Mouse (Mus musculus): Measurements from ENCODE around the gene Tmco3.

Tmco3 gene

DNA sequence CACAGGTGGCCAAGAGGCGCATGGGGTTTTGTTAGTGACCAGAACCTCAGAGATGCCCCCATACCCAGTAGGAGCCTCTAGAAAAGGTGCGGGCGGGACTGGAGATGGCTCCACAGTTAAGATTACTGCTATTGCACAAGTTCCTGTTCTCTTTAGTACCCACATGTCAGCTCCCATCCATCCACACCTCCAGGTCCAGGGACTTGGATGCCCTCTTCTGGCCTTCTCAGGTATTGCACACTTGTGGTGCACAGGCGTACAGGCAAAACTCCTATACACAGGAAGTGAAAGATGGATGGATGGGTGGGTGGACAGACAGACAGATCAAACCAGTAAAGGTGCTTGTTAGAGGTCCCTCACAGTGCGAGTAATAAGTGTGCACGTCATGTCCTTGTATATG lies 73.9 kb downstream of the Tmco3 start:
- DNase-seq (ENCODE audit: low spot score in 2 of 2), result peak in 1 of 2 experiments; percentile 11

All from thymus, postnatal 10 days (tissue).